Mouse (Mus musculus) megakaryocyte, adult 5-6 weeks (primary cell): ENCODE measurements around the gene R3hdm2. TPM values are rescaled to one million over a fixed set of nuclear protein-coding genes. Genes with fewer than 3 reads are reported as not detected.

Experiments
- ATAC-seq: 2 replicates; pipeline ENCODE4 v1.8.0; 2016; ENCODE audit warnings: mild to moderate bottlenecking, inconsistent platforms; ENCODE audit not compliant: poor library complexity, severe bottlenecking
- total RNA-seq, 2 experiments: library from RNA; stranded (forward) in 1 of 2; stranded (reverse) in 1 of 2; fragments of 153-499, 151-499 nt in 1 of 2; fragments of 221-1000, 200-1000 nt in 1 of 2; gene quantifications; 2 replicates each; pipeline versions ENCODE4 v1.2.3 to v1.2.4; 2015 to 2017

Gene R3hdm2
- total RNA-seq, 2 experiments from 2014 or later: 30.6 to 101 TPM

DNA sequence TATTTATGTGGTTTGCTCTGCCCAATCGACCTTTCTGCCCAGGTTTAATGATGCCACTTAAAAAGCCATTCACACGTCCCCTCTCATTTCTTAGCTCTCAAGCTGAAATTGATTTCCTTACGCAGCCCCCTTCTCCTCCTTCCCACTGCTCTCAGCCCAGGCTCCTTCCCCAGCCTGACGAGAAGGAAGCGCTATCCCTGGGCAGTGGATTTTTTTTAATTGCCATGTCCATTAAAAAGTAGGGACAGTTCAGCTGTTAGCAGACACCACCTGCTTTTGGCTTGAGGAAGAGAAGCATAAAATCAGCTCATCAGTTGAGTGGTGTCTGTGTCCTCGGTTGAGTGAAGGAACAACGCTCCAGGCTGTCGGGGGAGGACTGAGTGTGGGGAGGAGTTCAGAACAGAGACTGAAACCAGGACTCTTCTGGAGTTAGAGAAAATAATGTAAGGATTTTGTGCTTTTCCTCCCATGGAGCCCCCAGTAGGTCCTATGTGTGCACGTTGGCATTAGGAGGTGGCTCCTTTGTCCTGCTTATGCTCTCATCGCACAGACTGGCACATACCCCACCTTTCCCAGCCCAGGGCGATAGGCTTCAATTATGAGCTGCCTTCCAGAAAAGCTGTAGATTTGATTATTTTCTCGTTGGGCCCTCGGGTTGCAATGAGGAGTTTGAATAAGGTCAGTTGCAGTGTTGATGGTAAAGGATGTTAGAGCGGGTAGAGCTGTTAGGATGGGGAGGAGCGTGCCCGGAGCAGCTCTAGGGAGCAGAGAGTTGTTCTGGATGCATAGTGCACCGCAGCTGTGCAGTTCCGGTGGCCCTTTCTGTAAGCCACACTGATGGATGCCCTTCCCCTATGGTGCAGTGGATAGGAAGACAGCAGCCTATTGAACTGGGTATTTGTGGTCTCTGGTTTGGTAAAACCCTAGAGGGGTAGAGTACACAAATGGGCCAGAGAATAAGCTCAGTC is 110.3 kb downstream of the R3hdm2 start:
- ATAC-seq: no peak

DNA sequence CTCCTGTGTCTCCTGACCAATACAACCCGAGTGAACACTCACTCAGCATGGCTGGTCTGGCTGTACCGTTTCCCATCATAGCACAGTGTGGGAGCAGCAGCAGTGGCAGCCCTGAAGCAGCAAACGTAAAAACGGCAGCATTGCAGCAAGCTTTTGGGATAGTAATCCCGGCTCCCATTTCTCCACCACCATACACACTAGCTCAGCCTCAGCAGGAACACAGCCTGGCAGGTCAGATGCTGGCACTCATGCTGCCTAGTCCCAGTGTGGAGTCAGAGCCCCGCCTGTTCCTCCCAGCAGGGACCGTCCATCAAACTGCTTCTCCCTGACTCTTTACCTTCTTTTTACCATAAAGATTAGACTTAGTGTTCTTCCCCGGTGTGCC is 111.0 kb downstream of the R3hdm2 start:
- no peak for ATAC-seq

DNA sequence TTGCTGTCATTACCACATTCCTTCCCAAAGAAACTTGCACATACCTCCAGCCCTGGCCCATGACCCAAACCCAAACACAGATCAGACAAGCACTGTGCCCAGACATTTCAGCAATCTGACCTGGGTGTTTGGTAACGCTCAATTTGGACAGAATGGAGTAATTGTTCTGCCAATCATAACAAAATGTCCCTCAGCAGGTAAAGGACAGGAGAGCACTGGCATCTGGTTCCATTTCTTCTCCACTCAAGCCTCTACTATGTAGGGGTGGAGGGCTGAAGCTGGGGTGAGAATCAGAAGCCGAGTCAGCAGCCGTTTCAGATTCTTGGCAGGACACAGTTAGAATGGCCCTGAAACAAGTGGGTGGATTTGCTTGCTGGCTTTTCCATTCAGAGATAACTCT is 112.0 kb downstream of the R3hdm2 start:
- no peak for ATAC-seq

DNA sequence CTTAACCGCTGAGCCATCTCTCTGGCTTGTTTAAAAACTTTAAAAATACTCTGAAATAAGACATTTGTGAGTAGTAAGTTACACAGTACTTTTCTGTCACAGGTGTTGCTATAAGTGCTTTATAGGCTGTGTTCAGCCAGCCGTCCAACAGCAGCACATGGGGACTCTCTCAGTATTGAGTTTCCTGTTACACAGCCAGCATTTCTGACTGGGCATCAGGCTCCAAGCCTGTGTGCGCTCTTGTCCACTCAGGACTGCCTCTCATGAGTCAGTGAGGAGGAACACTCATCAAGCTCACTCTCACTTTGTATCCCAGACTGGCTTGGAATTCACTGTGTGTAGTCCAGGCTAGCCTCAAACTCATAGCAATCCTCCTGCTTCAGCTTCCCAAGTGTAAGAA is 116.0 kb downstream of the R3hdm2 start:
- no peak for ATAC-seq

DNA sequence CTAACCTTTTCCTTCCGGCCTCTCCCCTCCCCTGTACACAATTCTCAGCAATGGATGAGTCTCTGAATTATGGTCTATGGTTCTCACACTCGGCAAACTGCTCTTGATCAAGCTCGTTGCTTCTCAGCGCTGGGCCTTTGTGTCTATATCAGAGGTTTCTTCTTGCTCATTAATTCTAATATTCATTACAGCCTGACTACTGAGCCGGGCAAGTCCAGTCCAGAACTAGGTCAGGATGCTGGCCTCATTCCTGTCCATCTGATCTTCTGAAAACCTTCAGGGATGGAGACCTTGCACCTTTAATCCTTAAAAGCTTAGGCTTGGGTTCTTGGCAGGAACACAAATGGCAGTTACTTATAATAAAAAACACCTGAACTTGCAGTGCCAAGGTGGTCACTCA is 119.4 kb downstream of the R3hdm2 start:
- ATAC-seq: no peak

DNA sequence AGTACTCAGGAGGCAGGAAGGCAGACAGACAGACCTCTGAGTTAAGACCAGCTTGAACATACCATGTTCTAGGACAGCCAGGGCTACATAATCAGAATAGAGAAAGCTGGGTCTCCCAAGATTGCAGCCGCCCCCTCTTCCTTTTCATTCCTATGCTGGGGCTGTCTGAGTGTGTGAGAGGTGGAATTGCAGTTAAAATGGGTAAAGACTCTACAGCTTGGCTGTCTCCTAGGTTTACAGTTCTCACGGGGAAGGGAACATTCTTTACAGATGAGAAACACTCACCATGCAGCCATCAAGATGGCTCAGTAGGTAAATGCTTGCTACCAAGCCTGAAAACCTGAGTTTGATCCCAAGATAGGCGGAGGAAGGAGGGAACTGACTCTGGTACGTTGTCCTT is 119.9 kb downstream of the R3hdm2 start:
- no peak for ATAC-seq

DNA sequence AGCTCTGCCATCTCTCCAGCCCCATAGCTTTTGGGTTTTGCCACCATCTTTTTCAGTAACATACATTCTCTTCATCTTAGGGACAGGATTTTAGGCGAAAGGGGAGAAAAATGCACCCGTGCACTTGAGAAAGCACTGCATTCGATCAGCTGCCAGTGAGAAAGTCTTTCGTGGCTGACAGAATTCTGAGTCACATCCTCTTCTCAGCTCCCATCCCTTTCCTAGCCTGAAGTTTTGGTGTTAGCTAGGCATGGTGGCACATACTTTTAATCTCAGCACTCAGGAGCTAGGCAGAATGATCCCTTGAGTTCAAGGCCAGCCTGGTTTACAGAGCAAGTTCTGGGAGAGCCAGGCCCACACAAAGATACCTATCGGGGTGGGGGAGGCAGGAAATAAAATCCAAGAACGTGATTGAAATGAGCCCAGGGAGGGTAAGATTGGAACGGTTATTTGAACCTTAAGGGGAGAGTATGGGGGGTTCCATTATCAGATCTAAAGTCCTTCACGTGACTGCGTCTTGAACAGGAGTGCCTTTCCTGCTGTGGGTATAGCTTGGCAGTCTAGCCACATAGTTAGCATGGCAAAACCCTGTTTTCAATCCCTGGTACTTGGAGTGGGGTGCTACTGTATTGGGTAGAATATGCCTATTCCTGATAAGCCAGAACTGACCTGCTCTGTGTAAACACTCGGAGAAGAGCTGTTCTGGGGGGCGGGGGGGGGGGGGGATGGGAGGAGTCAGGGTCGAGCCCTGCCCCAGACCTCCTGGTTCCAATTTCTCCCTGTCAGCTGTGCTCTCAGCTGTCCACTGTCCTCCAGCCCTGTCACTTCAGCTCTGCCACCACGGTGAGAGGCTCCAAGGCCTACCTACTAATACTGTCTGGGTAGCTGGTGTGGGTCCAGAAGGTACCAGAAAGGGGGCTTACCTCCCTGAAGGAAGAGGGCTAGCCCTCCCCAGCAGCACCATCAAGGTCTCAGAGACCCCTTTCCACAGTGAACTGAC is 121.1 kb downstream of the R3hdm2 start, which contains the start of gene Stac3:
Gene Stac3 (plus strand): TSS at position 793 of the 1,000 bp plus-strand sequence.
- no peak for ATAC-seq

DNA sequence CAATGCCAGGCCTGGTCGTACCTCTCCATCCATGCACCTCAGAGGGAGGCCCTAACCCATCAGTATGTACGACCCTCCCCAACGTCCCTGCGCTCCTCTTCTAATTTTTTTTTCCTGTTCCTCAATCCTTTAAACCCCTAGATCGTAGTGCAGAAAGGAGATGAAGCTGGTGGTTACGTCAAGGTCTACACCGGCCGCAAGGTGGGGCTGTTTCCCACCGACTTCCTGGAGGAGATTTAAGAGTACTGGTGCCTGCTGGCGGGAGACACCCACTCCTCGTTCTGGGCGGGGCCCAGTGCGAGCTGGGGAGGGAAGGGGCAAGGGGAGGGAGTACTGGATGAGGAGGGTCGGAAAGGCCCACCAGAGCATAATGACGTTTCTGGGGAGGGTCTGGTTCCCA is 128.1 kb downstream of the R3hdm2 start:
- peak; percentile 37 for ATAC-seq

DNA sequence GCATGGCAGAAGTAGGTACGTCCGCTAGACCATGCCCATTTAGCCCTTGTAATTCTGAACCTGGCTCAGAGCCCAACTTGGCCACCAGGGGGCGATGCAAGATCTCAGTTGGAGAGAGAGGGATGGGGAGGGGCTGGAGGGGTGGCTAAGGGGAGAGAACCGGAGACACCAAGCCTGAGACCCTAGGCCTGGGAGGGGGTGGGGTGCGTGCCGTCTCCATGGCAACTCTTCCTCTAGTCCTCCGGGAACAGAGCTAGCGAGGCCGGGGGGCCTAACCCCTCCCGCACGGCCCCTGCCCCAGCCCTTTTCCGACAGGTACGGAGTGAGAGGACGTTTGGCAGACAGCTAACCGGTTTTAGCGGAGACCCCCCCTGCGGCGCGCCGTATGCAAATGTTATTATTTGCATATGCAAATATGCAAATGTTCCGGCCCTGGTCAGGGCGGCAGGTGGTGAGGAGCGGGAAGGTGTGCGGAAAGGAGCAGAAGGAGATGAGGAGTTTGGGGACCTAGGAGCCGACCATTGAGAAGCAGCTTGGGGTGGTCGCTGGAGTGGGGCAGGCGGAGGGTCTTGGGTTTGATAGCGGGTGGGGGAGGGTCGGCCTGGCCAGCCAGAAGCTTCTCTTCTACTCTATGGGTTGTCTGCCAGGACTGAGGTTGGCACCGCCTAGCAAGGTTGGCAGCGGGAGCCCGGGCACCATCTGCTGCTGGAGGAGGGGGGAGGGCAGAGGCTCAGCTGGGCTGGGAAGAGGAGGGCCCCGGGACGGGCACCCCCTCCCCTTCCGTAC is 129.1 kb downstream of the R3hdm2 start:
- peak; percentile 44 for ATAC-seq

DNA sequence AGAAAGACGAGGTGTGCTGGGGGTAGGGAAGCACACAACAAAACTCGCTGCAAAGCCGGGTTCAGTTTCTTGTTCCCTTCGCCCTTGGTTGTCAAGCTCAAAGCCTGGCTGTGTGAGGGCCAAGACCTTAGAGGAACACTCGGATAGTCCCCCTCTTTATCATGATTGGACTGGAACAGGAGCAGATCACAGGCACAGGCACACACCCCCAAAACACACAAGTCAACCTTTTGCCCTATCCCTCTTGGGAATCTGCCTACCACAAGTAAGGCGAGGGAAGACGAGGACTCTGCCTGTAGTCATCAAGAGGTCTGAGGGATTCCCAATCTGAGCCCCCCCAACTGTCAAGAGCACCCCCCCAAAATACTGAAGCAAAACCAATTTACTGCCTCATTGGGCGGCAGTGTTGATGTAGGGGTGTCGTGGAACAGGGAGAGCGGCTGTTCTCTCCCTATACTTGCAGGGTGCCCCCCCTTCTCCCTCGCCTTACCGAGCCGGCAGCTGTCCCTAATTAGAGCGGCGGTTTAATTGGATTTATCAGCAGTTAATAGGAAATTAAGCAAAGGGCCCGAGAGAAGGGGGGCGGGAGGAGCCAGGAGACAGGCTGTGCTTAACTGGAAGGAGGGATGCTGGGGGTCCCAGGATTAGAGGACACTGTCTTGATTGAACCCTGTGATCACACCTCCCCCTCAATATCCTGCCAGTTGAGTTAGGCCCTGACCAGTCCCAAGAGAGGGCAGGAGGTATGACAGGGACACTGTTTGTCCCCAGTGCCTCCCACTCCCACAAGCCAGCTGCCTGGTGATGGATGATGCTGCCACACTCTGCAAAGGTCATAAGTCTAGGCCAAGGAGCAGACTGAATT is 129.9 kb downstream of the R3hdm2 start:
- ATAC-seq: no peak

DNA sequence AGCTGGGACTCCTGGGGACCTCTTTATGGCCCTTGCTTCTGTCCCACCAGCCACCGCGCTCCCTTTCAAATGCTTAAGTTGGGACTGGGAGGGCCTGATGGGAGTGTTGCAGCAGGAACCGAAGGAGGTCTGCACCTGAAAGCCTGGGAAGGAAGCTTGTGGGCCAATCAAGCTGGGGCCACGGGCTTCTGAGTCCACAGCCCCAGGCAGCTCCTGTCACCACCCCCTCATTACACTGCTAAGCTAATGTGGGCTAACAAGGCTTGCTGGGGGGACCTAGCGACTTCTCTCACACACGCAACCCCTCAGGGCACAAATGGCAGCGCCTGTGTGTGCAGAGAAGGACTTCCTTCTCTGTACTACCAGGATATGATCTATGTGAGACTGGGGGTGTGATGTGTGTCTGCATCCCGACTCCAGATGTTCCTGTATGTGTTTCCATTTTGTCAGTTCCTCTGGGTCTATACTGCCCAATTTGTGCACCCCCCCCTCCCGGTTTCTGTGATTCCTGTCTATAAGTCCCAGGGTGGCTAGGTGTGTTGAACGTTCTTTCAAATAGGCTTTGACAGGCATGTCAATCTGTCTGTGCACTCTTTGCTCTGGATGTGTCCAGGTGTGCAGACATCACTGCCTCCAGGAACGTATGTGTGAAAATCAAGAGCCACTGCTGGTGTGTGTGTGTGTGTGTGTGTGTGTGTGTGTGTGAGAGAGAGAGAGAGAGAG is 130.9 kb downstream of the R3hdm2 start:
- no peak for ATAC-seq

DNA sequence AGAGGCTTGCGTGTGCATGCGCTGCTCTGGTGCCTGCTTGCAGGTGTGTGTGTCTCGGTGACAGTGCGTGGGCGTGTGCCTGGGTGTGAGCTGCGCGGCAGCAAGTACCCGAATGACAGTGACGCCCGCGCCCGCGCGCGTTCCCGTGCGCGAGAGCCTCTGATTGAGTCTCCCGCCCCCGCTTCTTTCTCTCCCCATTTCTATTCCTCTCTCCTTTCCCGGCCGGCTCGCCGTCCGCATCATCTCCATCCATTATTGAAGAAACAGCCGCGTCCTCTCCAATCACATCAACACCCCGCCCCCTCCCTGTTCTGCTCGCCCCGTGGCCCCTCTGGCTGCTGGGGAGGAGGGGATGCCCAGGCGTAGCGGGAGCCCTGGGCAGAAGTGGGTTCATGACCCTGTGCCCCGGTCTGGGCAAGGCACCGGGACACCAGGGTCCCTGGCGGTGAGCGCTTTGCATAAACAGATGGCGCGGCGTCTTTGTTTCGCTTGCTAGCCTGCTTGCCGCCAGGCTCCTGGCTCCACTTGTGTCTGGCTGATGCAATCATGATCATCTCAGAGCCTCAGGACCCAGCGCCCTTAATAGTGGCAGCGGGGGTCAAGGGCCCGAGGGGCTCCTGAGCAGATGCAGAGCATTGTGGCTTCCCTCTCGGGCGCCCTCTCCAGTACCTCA is 131.6 kb downstream of the R3hdm2 start:
- ATAC-seq: no peak

DNA sequence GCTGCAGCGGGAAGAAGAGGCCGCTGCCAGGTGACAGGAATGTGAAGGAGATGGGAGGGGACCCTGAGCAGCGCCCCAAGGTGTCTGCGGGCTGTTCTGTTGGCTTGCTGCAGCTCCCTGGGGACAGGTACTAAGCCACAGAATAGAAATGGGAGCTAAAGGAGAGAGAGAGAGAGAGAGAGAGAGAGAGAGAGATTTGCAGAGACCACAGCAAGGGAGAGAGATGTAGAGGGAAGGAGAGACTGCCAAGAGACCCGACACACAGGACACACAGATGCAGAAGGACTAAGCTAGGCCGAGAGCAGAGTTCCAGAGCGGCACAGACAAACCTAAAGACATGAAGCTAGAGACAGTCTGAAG is 132.2 kb downstream of the R3hdm2 start:
- no peak for ATAC-seq

DNA sequence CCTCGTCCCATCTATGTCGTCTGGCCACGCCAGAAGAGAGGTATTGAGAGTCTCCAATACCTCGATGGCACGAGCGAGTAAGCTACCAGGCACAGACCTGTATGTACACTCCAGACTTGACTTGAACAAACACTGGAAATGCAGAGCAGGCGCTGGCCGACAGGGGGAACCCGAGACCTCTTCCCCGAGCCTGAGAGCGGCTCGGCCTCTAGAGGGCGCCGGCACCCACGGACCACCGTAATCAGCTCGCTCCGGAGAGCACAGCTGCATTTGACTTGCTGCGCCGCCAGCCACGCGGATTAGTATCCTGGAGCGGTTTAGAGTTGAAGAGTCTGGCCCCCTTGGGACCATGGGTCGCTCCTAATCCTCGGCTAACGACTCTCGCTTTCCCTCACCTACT is 132.7 kb downstream of the R3hdm2 start:
- peak; percentile 82 for ATAC-seq

DNA sequence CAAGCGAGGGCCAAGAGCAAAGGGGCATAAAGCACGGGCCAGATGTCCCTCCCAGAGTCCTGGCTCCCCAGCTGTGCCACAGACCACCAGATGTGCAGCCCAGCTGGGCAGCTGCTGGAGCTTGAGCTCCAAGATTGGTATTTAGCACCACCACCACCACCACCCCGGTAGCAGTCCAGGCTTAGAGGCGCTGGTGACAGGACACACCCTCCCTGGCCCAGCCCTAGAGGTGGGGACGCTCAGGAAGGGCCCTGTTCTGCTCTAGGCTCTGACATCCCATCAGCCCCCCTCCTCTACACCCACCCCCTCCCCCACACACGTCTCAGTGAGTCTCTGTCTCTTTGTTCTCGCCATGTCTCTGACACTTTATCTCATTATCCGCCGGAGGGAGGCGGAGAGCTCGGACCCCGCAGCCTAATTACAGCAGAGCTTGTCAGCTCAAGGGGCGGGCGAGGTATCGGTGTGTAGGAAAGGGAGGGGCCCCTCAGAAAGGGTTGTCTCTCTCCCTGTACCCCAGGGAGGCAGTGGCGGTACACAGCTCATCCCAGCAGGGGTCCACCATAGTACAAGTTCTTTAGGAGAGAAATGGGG is 133.5 kb downstream of the R3hdm2 start:
- ATAC-seq: no peak

DNA sequence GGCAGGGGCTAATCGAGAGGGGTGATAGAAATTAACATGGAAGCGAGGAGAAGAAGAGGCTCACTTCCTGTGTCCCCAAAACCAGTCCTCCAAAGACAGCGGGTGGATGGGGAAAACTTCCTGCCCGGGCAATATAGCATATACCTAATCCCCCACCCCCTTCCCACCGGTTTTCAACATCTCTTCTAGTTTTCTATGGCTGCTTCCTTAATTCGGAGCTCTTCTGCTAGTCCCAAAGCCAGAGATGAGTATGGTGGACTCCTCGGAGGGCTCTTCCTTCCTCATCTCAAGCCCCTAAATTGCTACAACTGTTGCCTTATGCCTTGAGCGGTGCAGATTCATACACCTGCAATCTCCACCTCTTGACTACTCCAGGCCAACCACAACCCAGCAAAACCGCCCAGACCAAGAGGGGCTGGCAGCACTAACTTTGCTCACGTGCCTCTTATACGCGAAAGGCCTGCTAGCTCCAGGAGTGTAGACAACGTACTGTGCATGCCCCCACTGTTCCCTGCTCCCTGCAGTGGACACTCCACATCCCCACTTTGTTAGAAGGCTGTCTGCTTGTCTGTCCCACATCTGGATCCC is 134.1 kb downstream of the R3hdm2 start:
- ATAC-seq: no peak

DNA sequence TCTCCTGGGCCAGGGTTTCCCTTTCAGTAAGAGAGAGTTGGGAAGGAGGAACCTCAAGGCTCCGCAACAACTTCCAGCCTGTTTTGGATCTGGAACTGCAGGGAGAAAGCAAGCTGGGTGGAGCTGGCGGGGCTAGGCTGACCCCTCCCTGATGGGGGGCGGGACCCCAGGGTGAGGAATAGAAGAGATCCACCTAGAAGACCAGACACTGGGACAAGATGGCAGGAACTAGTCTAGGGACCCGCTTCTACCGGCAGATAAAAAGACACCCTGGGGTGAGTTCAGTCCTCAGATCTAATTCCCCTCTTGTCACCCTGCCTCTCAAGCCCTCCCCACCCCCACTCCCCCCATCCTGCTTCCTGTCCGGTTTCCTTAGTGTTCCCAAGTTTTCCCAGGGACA is 134.6 kb downstream of the R3hdm2 start, which contains the start of gene Ndufa4l2:
Gene Ndufa4l2 (plus strand): TSS at position 204 of the 400 bp plus-strand sequence.
- no peak for ATAC-seq
